Mouse (Mus musculus): ENCODE results near the gene Larp1b. TPM values are rescaled to one million over a fixed set of nuclear protein-coding genes. Genes with fewer than 3 reads are reported as not detected.

Gene Larp1b
- polyA plus RNA-seq, 1 experiment: 16.0 TPM

DNA sequence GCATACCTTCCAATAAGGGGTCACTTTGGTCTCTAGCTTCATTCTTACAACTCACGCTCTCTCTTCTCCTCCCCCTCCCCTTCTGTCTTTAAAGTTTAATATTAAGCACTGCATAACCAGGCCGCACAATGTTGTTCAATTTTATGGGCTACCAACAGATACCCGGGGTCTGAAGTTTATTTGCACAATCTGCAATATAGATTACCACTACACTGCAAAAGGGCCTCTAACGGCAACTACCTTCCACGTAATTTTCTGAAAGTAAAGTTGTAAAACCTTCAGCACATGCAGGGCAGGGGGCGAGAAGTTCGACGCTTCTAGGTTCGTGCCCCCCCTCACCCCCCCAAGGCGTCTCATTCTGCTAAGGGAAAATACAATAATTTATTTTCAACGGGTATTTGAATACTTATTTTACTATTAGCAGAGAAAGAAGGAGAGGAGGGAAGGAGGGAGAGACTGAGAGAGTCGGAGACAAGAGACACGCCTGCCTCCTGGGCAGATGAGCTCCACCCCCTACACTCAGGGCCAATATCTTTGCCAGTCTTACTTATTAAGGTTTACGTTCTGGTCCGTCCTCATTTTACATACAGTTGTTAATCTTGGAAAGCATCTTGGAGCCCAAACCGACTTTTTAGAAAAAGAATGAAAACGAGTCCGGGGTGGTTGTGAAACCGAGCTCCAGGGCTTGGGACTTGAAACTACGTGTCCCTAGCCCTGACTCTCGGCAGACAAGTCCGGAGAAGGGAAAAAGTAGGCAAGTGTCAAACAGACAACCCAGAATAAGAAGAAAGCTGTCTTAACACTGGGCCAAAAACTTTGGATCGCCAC lies 132.1 kb downstream of the Larp1b start:
- DNase-seq (ENCODE audit: extremely low spot score in 1 of 2, low spot score in 1 of 2): peak in 1 of 2 experiments; percentile 10

DNA sequence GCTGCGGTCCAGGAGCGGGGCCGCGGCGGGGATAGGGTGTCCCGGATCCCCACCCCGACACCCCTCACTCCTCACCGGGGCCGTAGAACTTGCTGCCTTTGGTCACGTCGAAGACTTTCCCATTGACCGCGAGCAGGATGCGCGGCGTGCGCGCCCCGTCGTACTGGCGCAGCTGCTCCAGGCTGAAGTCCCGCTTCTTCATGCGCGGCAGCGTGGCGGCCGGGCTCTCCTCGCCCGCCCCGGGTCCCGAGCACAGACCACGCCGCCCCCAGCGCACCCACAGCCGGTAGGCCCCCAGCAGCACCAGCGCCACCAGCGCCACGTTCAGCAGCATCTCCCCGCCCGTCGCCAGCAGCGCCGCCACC lies 132.9 kb downstream of the Larp1b start:
- DNase-seq (ENCODE audit: extremely low spot score in 1 of 2, low spot score in 1 of 2): no peak

DNA sequence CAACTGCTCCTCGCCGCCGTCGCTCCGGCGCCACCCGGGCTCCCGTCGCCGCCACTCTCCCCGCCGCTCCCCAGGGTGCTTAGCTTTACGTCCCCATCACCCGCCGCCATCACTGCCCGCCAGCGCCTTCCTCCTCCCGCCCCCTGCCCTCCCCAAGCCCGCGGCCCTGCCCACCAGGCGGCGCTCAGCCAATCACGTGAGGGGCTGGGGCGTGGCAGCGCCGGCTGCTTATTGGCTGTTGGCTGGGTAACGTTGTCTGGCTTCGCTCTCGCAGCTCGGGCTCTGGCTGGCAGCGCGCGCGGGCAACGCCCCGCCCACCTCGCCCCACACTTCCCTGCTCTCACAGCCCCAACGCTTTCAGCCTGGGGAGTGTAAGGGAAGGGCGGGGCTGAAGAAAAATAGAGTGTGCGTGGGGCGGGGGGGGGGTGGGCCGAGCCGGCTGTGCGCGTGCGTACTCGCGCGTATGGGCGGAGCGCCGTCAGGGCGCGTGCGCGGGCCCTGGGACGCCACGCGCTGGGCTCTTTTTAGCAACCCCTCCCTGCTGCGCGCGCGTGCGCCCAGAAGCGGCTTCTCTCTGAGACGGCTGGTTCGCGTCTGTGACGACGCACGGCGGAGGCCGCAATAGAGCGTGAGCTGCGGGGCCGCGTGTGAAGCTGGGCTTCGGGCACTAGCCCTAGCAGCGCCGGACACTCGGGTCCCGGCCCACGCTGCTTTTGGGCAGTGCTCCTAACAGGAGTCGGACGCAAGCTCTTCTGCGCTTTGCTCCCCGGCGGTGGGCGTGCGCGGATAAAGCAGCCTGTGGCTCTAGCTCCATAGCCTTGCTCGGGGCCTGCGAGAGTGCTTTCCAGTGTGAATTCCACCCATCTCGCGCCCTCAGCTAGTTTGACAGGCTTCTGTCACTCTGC lies 133.5 kb downstream of the Larp1b start, which contains the start of gene Pgrmc2:
Pgrmc2 (minus strand) TSS at position 162 of the 905 bp plus-strand sequence.
- peak; percentile 97 to 98 for DNase-seq (ENCODE audit: extremely low spot score in 1 of 2, low spot score in 1 of 2)

- DNase-seq (ENCODE audit: extremely low spot score in 1 of 2, low spot score in 1 of 2): peak in 1 of 2 experiments; percentile 50
Measured at GRCm38 (mm10) chr3:41083790-41084112, 134.1 kb downstream of the Larp1b start.

DNA sequence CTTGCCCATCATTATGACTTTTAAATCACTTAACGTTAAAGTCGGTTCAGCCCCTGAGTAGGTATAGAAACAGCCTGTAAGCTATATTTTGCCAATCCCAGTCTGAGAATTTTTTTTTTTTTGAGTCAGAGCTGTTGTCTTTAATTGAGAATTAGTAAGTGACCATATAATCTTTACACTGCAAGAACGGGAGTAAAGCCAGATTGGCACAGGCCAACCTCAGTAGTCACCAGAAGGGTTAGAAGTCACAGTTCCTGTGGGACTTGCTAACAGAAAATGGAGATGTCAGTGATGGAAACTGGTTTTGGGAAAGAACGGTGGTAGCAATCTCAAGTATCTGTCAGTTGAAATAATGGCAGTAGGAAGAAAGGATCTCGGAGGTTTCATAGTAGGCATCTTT lies 134.8 kb downstream of the Larp1b start:
- DNase-seq (ENCODE audit: extremely low spot score in 1 of 2, low spot score in 1 of 2): no peak

DNA sequence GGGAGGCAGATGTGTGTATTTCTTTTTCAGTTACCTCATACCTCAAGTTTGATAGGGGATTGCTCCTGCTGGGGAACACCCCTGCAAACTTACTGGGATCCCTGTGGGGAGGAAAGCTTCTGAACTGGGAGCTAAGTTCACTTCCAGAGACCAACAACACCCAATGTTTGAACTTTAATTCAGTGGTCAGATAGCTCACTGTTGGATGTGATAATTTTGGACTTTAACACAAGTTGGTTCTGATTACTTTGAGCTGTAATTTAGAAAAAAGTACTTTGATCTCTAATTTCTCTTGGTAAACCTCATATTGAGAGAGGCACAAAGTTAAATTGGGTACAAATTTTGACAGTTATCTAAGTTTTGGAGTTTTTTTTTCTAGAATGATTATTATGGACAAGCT lies 137.4 kb downstream of the Larp1b start:
- no peak for DNase-seq (ENCODE audit: extremely low spot score in 1 of 2, low spot score in 1 of 2)

Other genes starting within 250 kb of the Larp1b start
- gene Slc25a31, start 241.0 kb upstream of the Larp1b start, polyA plus RNA-seq (2012; rRNA removed): 0.06 and 0.12 TPM in 2 replicates
- gene Hspa4l, start 205.3 kb upstream of the Larp1b start, polyA plus RNA-seq (2012; rRNA removed): 35.9 and 43.1 TPM in 2 replicates
- gene Plk4, start 149.8 kb upstream of the Larp1b start, polyA plus RNA-seq (2012; rRNA removed): 3.3 and 4.0 TPM in 2 replicates
- gene Mfsd8, start 102.9 kb upstream of the Larp1b start, polyA plus RNA-seq (2012; rRNA removed): 13.5 and 15.1 TPM in 2 replicates
- gene Abhd18, start 102.9 kb upstream of the Larp1b start, polyA plus RNA-seq (2012; rRNA removed): 21.0 and 21.7 TPM in 2 replicates
- 0.13 and 0.16 TPM in 2 replicates for gene 1700034I23Rik, start 47.3 kb upstream of the Larp1b start, polyA plus RNA-seq (2012; rRNA removed)
- 39.6 and 42.4 TPM in 2 replicates for gene Pgrmc2, start 133.2 kb downstream of the Larp1b start, polyA plus RNA-seq (2012; rRNA removed)